Mouse (Mus musculus) MEL (cell line): ENCODE results near the gene Glod4.

Source experiments
- CTCF ChIP-seq, 3 experiments: IDR thresholded peaks in 2 of 3; conservative IDR thresholded peaks in 1 of 3; 2 replicates each; pipeline ENCODE4 v1.5.1; 2011 to 2012; ENCODE audit warnings: low read length in 3 of 3, low read depth in 2 of 3, mild to moderate bottlenecking in 2 of 3, improper control_type of control experiment in 1 of 3, inconsistent platforms in 1 of 3, mixed read lengths in 1 of 3, moderate library complexity in 1 of 3; ENCODE audit not compliant: control insufficient read depth in 1 of 3, insufficient read depth in 1 of 3, poor library complexity in 1 of 3, severe bottlenecking in 1 of 3
- POLR2A ChIP-seq, 2 experiments: IDR thresholded peaks; 2 replicates each; pipeline ENCODE4 v1.6.1; 2011 to 2012; ENCODE audit warnings: low read length in 2 of 2, mild to moderate bottlenecking in 2 of 2, control low read depth in 1 of 2, improper control_type of control experiment in 1 of 2, low read depth in 1 of 2, moderate library complexity in 1 of 2; ENCODE audit not compliant: control insufficient read depth in 1 of 2, insufficient read depth in 1 of 2, poor library complexity in 1 of 2

- TF ChIP-seq POLR2A (IDR thresholded peaks at IDR 0.05; ENCODE audit: control insufficient read depth in 1 of 2, insufficient read depth in 1 of 2, low read depth in 1 of 2, low read length in 2 of 2, poor library complexity in 1 of 2) (no peak), CTCF (IDR thresholded peaks at IDR 0.05 in 2 of 3, conservative IDR thresholded peaks at IDR 0.05 in 1 of 3; ENCODE audit: control insufficient read depth in 1 of 3, insufficient read depth in 1 of 3, low read depth in 2 of 3, low read length in 3 of 3, poor library complexity in 1 of 3, severe bottlenecking in 1 of 3) (no peak)
These were observed 120.0 kb downstream of the Glod4 start for GRCm38 (mm10) chr11:76123517-76123916.
